Mouse (Mus musculus) right cerebral cortex, postnatal 36 days (tissue): ENCODE data around the gene Bmp2.

Experiments
- DNase-seq, 2 experiments: peaks; one replicate each; pipeline ENCODE4 v3.0.0; 2022; ENCODE audit warnings: low spot score in 2 of 2, mixed read lengths in 1 of 2

Bmp2 gene

GRCm38 (mm10) chr2:133565424-133565823 lies 13.5 kb downstream of the Bmp2 start:
- DNase-seq = no peak

GRCm38 (mm10) chr2:133565995-133566710 lies 14.2 kb downstream of the Bmp2 start:
- DNase-seq = no peak

GRCm38 (mm10) chr2:133591562-133592255 lies 39.8 kb downstream of the Bmp2 start:
- DNase-seq = no peak
